Mouse (Mus musculus): ENCODE measurements around the gene 4930467E23Rik. TPM values are rescaled to one million over a fixed set of nuclear protein-coding genes. Genes with fewer than 3 reads are reported as not detected.
"Not testable (repeated sequence)": the region's sequence is repeated elsewhere in the genome, so short reads cannot be mapped to it uniquely, and the experiment has no call there.

The 4930467E23Rik gene
- total RNA-seq, 2 experiments from 2014 or later = 0.95 to 1.1 TPM

GRCm38 (mm10) chr8:19784554-19785364, 55.4 kb downstream of the 4930467E23Rik start:
- H3K27ac ChIP-seq = peak overlapping the region; percentile 69
- TF ChIP-seq CTCF (conservative IDR thresholded peaks at IDR 0.05) = peak; percentile 59
- peak; percentile 99 for DNase-seq (ENCODE audit: low spot score in 2 of 2)
- peak overlapping the region; percentile 59 for H3K4me3 ChIP-seq

DNA sequence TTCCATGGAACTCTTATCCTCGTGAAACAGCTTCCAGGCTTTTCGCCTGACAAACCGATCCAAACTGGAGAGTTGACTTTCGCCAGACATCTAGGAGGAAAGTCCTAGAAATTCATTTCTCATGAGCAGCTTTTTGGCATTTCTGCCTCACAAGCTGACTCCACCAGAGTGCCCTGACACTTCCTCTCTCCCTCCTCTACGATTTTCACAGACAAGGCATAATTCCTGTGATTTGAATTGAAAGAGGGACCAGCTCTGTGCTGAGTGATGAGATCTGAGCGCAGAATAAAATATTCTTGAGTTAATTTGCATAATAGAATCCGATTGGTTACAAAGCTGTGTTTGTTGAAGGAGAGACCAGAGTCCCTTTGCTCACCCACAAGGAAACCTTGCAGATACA, 63.3 kb downstream of the 4930467E23Rik start:
- peak in 1 of 2 experiments; percentile 19 for DNase-seq (ENCODE audit: low spot score in 2 of 2)
- not testable (repeated sequence) for H3K4me3 ChIP-seq, H3K27ac ChIP-seq

Other genes starting within 250 kb of the 4930467E23Rik start
- gene Defb7, start 234.5 kb upstream of the 4930467E23Rik start, total RNA-seq (2021) = not detected
- under 1 TPM; 0.26 to 0.66 TPM for gene Gm31371, start 173.8 kb downstream of the 4930467E23Rik start, total RNA-seq (2021)